Mouse (Mus musculus) forebrain, embryonic 12.5 days (tissue): Measurements from ENCODE around the gene Sp100. TPM values are rescaled to one million over a fixed set of nuclear protein-coding genes. Genes with fewer than 3 reads are reported as not detected.

Experiments used
- ATAC-seq: fragments of 200-750 bp; cut with Nextera tagmentation; 2 replicates; pipeline ENCODE4 v1.8.0; 2017; ENCODE audit warnings: moderate TSS enrichment; ENCODE audit not compliant: low FRiP score
- H3K27ac ChIP-seq: fragments of 300-500 bp; sonication (generic); 2 replicates; pipeline ENCODE4 v1.5.1; 2016; ENCODE audit warnings: mild to moderate bottlenecking
- H3K27me3 ChIP-seq: fragments of 300-500 bp; sonication (generic); 2 replicates; pipeline ENCODE4 v1.6.1; 2016; ENCODE audit warnings: mild to moderate bottlenecking
- H3K36me3 ChIP-seq: fragments of 300-500 bp; sonication (generic); replicated peaks from 2 replicates; pipeline ENCODE4 v1.6.1; 2016; ENCODE audit warnings: mild to moderate bottlenecking
- H3K4me1 ChIP-seq: fragments of 300-500 bp; sonication (generic); 2 replicates; pipeline ENCODE4 v1.6.1; 2016
- H3K4me2 ChIP-seq: fragments of 300-500 bp; sonication (generic); 2 replicates; pipeline ENCODE4 v1.6.1; 2016; ENCODE audit warnings: mild to moderate bottlenecking, moderate library complexity
- H3K4me3 ChIP-seq: fragments of 300-500 bp; sonication (generic); replicated peaks from 2 replicates; pipeline ENCODE4 v1.5.1; 2016; ENCODE audit warnings: mild to moderate bottlenecking
- H3K9ac ChIP-seq: fragments of 300-500 bp; sonication (generic); 2 replicates; pipeline ENCODE4 v1.6.1; 2016; ENCODE audit warnings: mild to moderate bottlenecking
- H3K9me3 ChIP-seq: fragments of 300-500 bp; sonication (generic); 2 replicates; pipeline ENCODE4 v1.6.1; 2016
- WGBS: fragments of 180-500 bp; shearing (Covaris S2); methylation state at CpG from one replicate; pipeline ENCODE4 v1.1.7; 2016; 5-methylcytosine and 5-hydroxymethylcytosine counted together
- polyA plus RNA-seq: library from polyadenylated mRNA; unstranded; fragments of >200 nt; fragmentation: Nextera tagmentation; extraction: Ambion mirVana; gene quantifications from 2 replicates; pipeline ENCODE4 v1.2.1, GENCODE M21; 2016

Gene Sp100
- polyA plus RNA-seq, 1 experiment from 2014 or later = 0.97 TPM

DNA sequence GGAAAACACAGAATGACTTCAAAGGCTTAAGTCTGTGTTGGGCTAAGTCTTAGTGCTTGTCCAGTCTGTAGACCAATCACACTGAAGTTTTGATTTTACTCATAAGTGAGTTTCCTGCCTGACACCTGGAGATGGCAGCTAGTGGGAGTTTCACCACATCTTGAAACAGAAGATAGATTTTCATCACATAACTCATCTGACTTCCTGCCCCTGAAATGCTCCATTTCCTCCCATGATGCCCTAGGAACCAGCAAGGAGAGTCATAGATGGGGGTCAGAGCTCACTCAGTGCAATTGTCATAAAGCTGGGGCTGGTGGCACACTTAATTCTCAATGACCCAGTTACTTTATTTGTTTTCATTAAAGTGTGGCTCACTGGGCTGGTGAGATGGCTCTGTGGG lies 90.0 kb downstream of the Sp100 start:
- Histone ChIP-seq H3K27me3 (no peaks in the 10 kb centered on the region), H3K4me3 (no peak overlapping the region), H3K9me3 (no peaks in the 10 kb centered on the region), H3K36me3 (no peaks in the 10 kb centered on the region), H3K27ac (no peak overlapping the region), H3K9ac (no peak overlapping the region), H3K4me2 (no peak overlapping the region), H3K4me1 (peaks cover 13% of the 10 kb centered on the region; the same call in 1 of the 2 replicates)
- no peak for ATAC-seq

DNA sequence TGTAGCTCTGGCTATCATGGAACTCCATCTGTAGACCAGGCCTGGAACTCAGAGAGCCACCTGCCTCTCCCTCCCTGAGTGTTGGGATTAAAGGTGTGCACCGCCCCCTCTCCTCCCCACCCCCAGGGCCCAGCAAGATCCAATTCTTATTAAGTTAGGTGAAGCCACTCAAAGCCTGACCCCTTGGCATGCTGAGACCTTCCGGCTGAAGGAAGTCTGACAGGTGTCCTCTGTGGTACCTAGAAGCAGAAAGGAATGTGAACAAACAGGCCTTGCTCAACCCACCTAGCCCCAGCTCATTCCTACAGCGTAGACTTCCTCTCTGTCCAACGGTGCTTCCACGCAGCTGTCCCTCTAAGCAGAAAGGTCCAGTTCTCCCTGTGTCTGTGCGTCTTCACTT lies 91.1 kb downstream of the Sp100 start:
- WGBS = 83% methylated on average over 6 of the region's 6 CpGs
- Histone ChIP-seq H3K9me3 (no peaks in the 10 kb centered on the region), H3K36me3 (no peaks in the 10 kb centered on the region), H3K27me3 (no peaks in the 10 kb centered on the region), H3K9ac (no peak overlapping the region), H3K4me2 (no peak overlapping the region), H3K27ac (no peak overlapping the region), H3K4me1 (peaks cover 13% of the 10 kb centered on the region; the same call in 1 of the 2 replicates), H3K4me3 (no peak overlapping the region)
- ATAC-seq = no peak

DNA sequence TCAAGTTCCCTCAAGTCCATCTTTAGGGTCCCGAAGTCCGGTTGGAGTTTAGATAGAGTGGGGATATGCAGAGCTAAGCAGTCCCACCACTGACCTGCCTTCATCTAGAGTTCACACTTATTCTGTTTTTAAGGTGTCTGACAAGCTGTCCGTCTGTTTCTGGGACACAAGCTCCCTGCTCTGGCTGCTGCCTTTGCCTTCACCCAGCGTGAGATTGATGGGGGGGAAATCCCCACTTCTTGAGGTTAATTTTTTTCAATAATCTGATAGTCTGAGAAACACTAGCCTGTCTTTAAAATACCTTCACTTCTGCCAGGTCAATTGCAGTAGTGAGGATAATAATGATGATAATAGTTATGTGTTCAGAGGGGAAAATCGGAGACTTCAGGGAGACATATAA lies 92.5 kb downstream of the Sp100 start:
- no peaks in the 10 kb centered on the region for H3K27me3 ChIP-seq
- H3K36me3 ChIP-seq = no peaks in the 10 kb centered on the region
- no peaks in the 10 kb centered on the region for H3K9me3 ChIP-seq
- no peak overlapping the region for H3K4me2 ChIP-seq
- WGBS = 61% methylated on average over 5 of the region's 5 CpGs
- H3K27ac ChIP-seq = no peak overlapping the region
- ATAC-seq = no peak
- H3K4me1 ChIP-seq = peaks cover 13% of the 10 kb centered on the region; the same call in 1 of the 2 replicates
- no peak overlapping the region for H3K4me3 ChIP-seq
- H3K9ac ChIP-seq = no peak overlapping the region

DNA sequence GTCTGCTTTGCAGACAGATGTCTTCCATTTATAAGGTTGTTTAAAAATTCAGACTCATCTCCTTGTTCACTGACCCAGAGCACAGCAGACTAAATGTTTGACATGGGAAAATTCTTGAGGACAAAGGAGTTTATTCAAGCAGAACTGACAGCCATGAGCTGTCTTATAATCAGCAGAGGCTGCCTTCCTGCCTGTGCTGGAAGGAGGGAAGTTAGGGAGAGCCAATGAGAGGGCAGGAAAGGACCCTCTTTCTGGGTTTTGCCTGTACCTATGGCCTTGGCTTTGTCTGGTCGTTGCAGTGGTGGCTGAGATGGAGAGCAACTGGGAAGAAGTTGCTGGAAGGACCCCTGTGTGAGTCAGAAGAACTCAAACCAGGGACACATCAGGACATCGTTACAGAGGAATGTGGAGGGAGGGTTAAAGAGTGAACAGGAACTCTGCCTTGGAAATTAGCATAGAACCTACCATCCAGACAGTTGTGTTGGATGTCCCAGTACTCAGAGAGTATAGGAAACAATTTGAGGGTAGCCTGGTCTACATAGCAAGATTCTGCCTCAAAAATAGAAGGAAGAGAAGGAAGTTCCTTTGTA lies 93.2 kb downstream of the Sp100 start:
- Histone ChIP-seq H3K9me3 (no peaks in the 10 kb centered on the region), H3K9ac (no peak overlapping the region), H3K4me3 (no peak overlapping the region), H3K4me2 (no peak overlapping the region), H3K27me3 (no peaks in the 10 kb centered on the region), H3K36me3 (no peaks in the 10 kb centered on the region), H3K27ac (no peak overlapping the region; the same call in 1 of the 2 replicates), H3K4me1 (peaks cover 13% of the 10 kb centered on the region; the same call in 1 of the 2 replicates)
- peak; percentile 83 for ATAC-seq
- 14% methylated on average over 2 of the region's 2 CpGs for WGBS

DNA sequence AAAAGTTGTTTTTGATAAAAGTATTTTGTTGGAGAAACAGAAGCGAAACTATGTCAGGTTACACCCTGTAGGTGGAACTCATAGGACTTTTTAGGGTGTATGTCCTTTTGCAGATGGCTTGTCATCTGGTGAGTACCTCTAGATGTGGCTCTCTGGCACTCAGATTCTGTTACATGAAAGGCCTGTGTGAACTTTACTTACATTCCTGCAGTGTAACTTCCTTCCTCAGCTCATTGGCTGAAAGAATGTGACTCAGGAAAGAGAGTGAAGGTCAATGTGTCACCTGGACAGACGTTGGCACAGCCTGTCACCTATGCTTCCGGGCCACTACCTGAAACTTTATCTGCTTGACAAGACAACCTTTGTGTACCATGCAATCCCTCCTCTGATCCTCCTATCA lies 94.8 kb downstream of the Sp100 start:
- no peak overlapping the region for H3K4me3 ChIP-seq
- ATAC-seq = no peak
- H3K4me1 ChIP-seq = peaks cover 13% of the 10 kb centered on the region; the same call in 1 of the 2 replicates
- H3K27me3 ChIP-seq = no peaks in the 10 kb centered on the region
- WGBS = 85% methylated on average over 3 of the region's 3 CpGs
- no peaks in the 10 kb centered on the region for H3K9me3 ChIP-seq
- no peaks in the 10 kb centered on the region for H3K36me3 ChIP-seq
- H3K4me2 ChIP-seq = no peak overlapping the region
- no peak overlapping the region for H3K9ac ChIP-seq
- H3K27ac ChIP-seq = no peak overlapping the region

DNA sequence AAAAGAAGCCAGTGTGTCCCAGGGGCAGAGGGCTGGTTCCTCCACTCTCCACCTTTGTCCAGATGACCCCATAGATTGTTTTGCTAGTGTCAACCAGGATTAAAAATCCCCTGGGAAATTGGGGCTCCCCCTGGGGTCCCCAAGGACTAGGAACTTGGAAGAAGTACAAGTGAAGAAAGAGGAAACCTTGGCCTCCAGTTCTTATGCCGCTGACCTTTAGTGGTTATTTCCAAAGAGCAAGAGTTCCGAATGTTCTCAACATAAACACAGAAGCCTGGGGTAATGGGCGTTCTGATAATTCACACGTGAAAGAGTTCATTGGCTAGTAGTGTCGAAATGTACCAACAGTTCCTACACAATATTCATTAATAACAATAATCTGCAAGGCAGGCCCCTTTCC lies 96.7 kb downstream of the Sp100 start:
- H3K9ac ChIP-seq = no peak overlapping the region
- WGBS = 90% methylated on average over 5 of the region's 5 CpGs
- H3K27ac ChIP-seq = no peak overlapping the region
- ATAC-seq = no peak
- no peak overlapping the region for H3K4me2 ChIP-seq
- H3K36me3 ChIP-seq = no peaks in the 10 kb centered on the region
- H3K9me3 ChIP-seq = no peaks in the 10 kb centered on the region
- H3K4me3 ChIP-seq = no peak overlapping the region
- H3K27me3 ChIP-seq = no peaks in the 10 kb centered on the region
- H3K4me1 ChIP-seq = peaks cover 16% of the 10 kb centered on the region; the same call in 1 of the 2 replicates

DNA sequence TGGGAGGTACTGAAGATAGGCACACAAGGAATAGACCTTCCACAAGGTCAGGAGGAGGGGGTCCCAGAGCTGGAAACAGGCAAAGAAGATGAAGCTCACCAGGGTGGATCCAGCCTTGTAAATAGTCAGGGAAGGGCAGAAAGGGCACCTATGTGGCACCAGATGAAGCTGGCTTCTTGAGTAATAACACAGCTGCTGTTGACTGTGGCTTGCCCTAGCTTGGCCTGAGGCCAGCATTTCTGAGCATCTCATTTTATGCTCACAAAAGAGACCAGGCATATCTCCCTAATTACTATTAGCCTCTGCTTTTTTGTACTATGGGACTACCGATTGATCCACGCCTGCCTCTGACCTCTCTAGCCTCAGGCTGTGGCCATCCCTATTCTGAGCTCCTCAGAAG lies 100.0 kb downstream of the Sp100 start:
- Histone ChIP-seq H3K9ac (no peak overlapping the region), H3K4me2 (no peak overlapping the region), H3K36me3 (no peaks in the 10 kb centered on the region), H3K4me1 (peaks cover 7% of the 10 kb centered on the region; the same call in 1 of the 2 replicates), H3K27me3 (no peaks in the 10 kb centered on the region), H3K27ac (no peak overlapping the region), H3K4me3 (no peak overlapping the region), H3K9me3 (no peaks in the 10 kb centered on the region)
- no peak for ATAC-seq
- WGBS = 71% methylated on average over 2 of the region's 2 CpGs

DNA sequence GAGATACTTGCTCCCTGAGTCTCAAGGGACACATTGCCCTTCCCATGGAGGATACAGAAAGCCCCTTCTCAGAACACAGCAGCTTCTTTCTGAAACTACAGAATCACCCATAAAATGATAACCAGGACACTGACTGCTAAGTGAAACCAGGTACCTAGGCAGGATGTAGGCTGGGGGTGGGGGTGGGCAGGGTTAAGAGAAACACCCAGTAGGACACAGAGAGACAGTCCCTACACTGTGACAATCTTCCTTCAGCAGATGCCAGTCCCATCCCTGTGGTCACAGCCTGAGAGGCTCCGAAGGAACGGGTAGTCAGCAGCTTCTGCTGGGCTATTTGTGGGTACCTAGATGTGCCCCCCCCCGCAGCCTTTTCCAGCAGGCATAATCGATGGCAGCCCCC lies 100.9 kb downstream of the Sp100 start:
- no peak overlapping the region for H3K4me3 ChIP-seq
- no peak for ATAC-seq

DNA sequence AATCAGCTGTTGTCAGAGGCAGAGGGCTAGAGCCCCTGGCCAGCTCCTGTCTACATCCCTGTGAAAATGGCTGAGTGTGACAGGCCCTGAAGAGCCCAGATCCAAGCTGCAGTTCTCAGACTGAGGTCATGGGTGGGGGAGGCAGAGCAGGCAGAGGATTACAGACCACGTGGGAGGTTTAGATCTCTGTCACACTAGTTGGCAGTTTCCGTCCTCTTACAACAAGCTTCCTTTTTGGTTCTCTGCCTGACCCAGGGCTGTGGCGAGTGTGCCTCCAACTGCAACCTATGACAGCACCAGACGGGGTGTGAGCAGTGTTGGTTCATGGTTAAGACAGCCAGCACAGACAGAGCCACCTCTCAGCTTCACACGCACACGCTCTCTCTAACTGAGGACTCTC lies 101.7 kb downstream of the Sp100 start:
- no peak overlapping the region for H3K27ac ChIP-seq
- no peak overlapping the region for H3K9ac ChIP-seq
- 61% methylated on average over 6 of the region's 6 CpGs for WGBS
- H3K4me2 ChIP-seq = no peak overlapping the region
- no peaks in the 10 kb centered on the region for H3K36me3 ChIP-seq
- no peaks in the 10 kb centered on the region for H3K9me3 ChIP-seq
- H3K27me3 ChIP-seq = no peaks in the 10 kb centered on the region
- ATAC-seq = 0 out of 2 replicates have a peak, but pooled peaks have one; percentile 14
- H3K4me1 ChIP-seq = peaks cover 7% of the 10 kb centered on the region; the same call in 1 of the 2 replicates
- H3K4me3 ChIP-seq = no peak overlapping the region

More for the DNA sequence above, 100.9 kb downstream of the Sp100 start:
- Histone ChIP-seq H3K36me3 (no peaks in the 10 kb centered on the region), H3K27ac (no peak overlapping the region), H3K9me3 (no peaks in the 10 kb centered on the region), H3K4me2 (no peak overlapping the region), H3K27me3 (no peaks in the 10 kb centered on the region), H3K4me1 (peaks cover 7% of the 10 kb centered on the region; the same call in 1 of the 2 replicates), H3K9ac (no peak overlapping the region)
- 94% methylated on average over 4 of the region's 4 CpGs for WGBS

DNA sequence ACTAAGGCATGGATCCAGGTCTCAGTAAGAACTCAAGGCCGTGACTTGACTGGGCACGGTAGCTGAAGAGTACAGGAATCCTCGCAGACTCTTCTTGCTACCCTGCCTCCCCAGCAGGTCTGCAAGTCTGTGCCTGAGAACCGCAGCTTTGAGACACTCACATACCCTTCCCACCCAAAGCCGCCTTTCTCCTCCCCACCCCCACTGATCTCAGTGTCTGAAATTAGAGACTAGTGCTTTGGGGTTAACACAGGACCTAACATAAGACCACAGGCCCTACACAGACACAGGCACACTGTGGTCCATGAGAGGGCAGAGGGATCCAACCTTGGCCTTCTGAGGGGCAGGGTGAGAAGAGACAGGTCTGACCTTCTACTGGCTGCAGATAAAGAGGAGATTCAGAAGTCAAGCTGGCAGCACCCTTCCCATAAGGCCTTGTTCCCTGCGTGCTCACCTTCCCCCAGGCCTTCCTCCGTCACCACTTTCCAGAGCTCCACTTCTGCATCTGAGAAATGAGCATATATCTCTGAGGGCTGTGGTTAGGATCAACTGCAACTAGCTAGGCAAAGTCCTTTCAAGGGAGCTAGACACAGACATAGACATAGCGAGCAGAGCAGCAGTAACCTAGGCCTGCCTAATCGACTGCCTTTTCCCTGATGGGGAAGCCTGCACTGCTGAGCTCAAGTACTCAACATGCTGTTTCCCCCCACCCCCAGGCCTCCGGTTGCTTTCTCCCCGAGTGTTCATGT lies 102.3 kb downstream of the Sp100 start:
- H3K9ac ChIP-seq = no peak overlapping the region
- peaks cover 7% of the 10 kb centered on the region; the same call in 1 of the 2 replicates for H3K4me1 ChIP-seq
- no peaks in the 10 kb centered on the region for H3K9me3 ChIP-seq
- no peak overlapping the region for H3K4me3 ChIP-seq
- H3K27me3 ChIP-seq = no peaks in the 10 kb centered on the region
- no peak for ATAC-seq
- no peak overlapping the region for H3K27ac ChIP-seq
- H3K36me3 ChIP-seq = no peaks in the 10 kb centered on the region
- no peak overlapping the region for H3K4me2 ChIP-seq
- 77% methylated on average over 11 of the region's 11 CpGs for WGBS

DNA sequence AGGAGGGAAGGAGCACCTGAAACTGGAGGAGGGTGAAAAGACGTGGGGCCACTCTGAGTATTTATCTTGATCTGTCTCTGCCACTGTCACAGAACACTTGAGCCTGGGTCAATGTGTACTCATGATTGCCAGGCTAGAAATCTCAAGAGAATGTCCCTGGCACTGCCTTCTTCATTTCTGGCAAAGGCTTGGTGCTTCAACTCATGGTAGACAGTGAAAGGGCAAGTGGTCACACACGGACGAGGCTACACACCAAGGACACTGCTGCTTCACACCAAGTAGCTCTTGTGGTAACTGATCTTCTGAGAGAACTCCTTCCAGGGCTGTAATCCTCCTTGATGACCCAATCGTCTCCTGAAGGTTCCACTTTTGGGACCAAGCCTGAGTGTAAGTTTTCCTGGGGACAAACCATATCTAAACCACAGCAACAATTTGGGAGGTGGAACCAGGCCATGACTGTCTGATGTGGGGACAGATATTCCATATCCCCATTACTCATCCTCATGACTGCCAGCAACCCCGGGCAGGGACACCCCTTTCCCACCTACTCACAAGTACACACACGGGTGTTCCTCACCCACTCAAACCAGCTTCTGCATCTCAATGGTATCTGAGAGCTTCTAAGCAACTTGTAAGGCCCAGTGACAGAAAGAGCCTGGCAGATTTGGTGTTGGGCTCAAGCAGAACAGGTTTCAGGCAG lies 107.9 kb downstream of the Sp100 start:
- Histone ChIP-seq H3K4me3 (no peak overlapping the region), H3K36me3 (no peaks in the 10 kb centered on the region), H3K27me3 (no peaks in the 10 kb centered on the region), H3K4me2 (no peak overlapping the region), H3K27ac (no peak overlapping the region), H3K9ac (no peak overlapping the region), H3K4me1 (peaks cover 7% of the 10 kb centered on the region), H3K9me3 (no peaks in the 10 kb centered on the region)
- WGBS = 88% methylated on average over 6 of the region's 6 CpGs
- ATAC-seq = no peak

DNA sequence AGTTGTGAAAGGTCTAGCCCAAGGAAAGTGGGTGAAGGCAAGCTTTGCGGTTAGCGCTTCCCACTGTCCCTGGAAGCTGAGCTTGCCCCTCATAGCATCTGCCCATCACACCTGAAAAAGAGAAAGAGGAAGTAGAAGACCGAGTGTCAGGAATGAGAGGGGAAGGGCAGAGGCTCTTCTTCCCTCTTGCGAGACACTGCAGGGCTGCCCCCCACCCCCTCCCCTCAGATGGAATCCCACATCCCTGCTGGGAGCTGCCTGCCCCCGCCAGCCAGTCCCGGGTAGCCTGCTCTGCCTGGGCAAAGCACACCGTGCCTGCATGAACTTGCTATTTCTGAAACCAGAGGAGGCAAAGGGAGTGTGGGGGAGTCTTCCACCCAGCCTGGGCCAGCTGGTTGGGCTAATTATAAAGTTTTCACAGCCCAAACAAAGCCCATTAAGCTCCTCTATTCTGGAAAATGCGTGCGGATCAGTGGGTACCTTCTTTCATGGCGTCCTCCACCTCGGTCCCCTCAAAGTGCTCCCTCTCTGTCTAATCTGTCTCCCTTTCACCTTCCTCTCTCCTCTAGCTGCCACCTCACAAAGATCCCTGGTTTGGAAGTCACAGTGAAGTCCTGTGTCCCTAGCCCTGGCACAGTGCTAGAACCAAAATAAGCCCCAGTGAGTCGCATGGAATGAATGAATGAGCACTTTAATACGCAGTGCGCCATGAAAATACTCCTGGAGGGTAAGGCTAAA lies 108.6 kb downstream of the Sp100 start:
- Histone ChIP-seq H3K36me3 (no peaks in the 10 kb centered on the region), H3K9ac (no peak overlapping the region), H3K4me1 (peaks cover 7% of the 10 kb centered on the region), H3K4me3 (no peak overlapping the region), H3K27me3 (no peaks in the 10 kb centered on the region), H3K27ac (no peak overlapping the region), H3K9me3 (no peaks in the 10 kb centered on the region), H3K4me2 (peak overlapping the region; percentile 9)
- WGBS = 26% methylated on average over 14 of the region's 14 CpGs
- ATAC-seq = peak; percentile 63; the same call in 1 of the 2 replicates
